Mouse (Mus musculus) ES-E14 (cell line): ENCODE data around the gene Ccnd3. TPM values are rescaled to one million over a fixed set of nuclear protein-coding genes. Genes with fewer than 3 reads are reported as not detected.

Experiments
- DNase-seq: peaks from one replicate; pipeline ENCODE4 v3.0.0-alpha.2; 2013; ENCODE audit warnings: low read depth, low spot score
- H3K27ac ChIP-seq: 2 replicates; pipeline ENCODE4 v1.5.1; 2012; ENCODE audit warnings: low read depth, mild to moderate bottlenecking, low read length, moderate library complexity, mixed read lengths; ENCODE audit not compliant: poor library complexity, insufficient read depth, severe bottlenecking
- H3K36me3 ChIP-seq: 2 replicates; pipeline ENCODE4 v1.6.1; 2012; ENCODE audit warnings: mild to moderate bottlenecking, low read length, moderate library complexity, mixed read lengths; ENCODE audit not compliant: control insufficient read depth, poor library complexity, insufficient read depth, severe bottlenecking
- H3K4me1 ChIP-seq, 2 experiments: fragments of 150-350 bp in 1 of 2; sonication (generic) in 1 of 2; 2 replicates each; pipeline ENCODE4 v1.6.1; 2012; ENCODE audit warnings: low read length in 2 of 2, mild to moderate bottlenecking in 1 of 2, mixed read lengths in 1 of 2; ENCODE audit not compliant: control insufficient read depth in 2 of 2, insufficient read depth in 2 of 2, poor library complexity in 1 of 2
- H3K4me3 ChIP-seq, 2 experiments: fragments of 150-350 bp in 1 of 2; sonication (generic) in 1 of 2; 2 replicates each; pipeline ENCODE4 v1.5.1; 2012; ENCODE audit warnings: low read length in 2 of 2, low read depth in 1 of 2, mild to moderate bottlenecking in 1 of 2, mixed read lengths in 1 of 2; ENCODE audit not compliant: insufficient read depth in 1 of 2, poor library complexity in 1 of 2, severe bottlenecking in 1 of 2
- H3K9ac ChIP-seq: 2 replicates; pipeline ENCODE4 v1.6.1; 2012; ENCODE audit warnings: low read depth, mild to moderate bottlenecking, low read length, mixed read lengths; ENCODE audit not compliant: poor library complexity, insufficient read depth, severe bottlenecking
- H3K9me3 ChIP-seq: fragments of 150-350 bp; sonication (generic); 2 replicates; pipeline ENCODE4 v1.6.1; 2012; ENCODE audit warnings: low read depth, mild to moderate bottlenecking, low read length; ENCODE audit not compliant: control insufficient read depth, insufficient read depth
- CHD2 ChIP-seq: IDR thresholded peaks from 2 replicates; pipeline ENCODE4 v1.6.1; 2014; ENCODE audit warnings: mild to moderate bottlenecking, low read depth, low read length, inconsistent platforms
- HCFC1 ChIP-seq: IDR thresholded peaks from 2 replicates; pipeline ENCODE4 v1.6.1; 2012; ENCODE audit warnings: low read length, inconsistent platforms, borderline replicate concordance; ENCODE audit not compliant: insufficient read depth
- MAFK ChIP-seq: IDR thresholded peaks from 2 replicates; pipeline ENCODE4 v1.6.1; 2014; ENCODE audit warnings: mild to moderate bottlenecking, low read depth, low read length, inconsistent platforms; ENCODE audit not compliant: insufficient read depth
- ZC3H11A ChIP-seq: IDR thresholded peaks from 2 replicates; pipeline ENCODE4 v1.6.1; 2012; ENCODE audit warnings: low read depth, mild to moderate bottlenecking, inconsistent platforms, low read length, borderline replicate concordance
- ZNF384 ChIP-seq: IDR thresholded peaks from 2 replicates; pipeline ENCODE4 v1.6.1; 2012; ENCODE audit warnings: low read depth, low read length, inconsistent platforms
- in situ Hi-C, 2 experiments: fragments of 600-800 bp; cut with MboI; formaldehyde crosslinking; loops; one replicate each; pipeline ENCODE4 v1.15.1; 2025; ENCODE audit warnings: low sequenced_read_pairs in 2 of 2, inconsistent platforms in 1 of 2; ENCODE audit not compliant: unreplicated experiment in 2 of 2
- total RNA-seq: library from RNA; depleted of rRNA; stranded (reverse); fragments of 300-350 nt; gene quantifications from 2 replicates; pipeline ENCODE4 v1.2.3, GENCODE M21; 2012

The Ccnd3 gene
- total RNA-seq, 1 experiment, result 131 TPM

- Histone ChIP-seq H3K4me3 (no peak overlapping the region), H3K9ac (no peak overlapping the region), H3K27ac (peak overlapping the region; percentile 38; the same call in 1 of the 2 replicates), H3K36me3 (no peaks in the 10 kb centered on the region), H3K4me1 (peaks cover 8 to 33% of the 10 kb centered on the region in 2 experiments), H3K9me3 (no peaks in the 10 kb centered on the region)
- in situ Hi-C loops, result no loop called here
- DNase-seq, result no peak
- no peak for TF ChIP-seq ZC3H11A
- TF ChIP-seq HCFC1, result no peak
- no peak for TF ChIP-seq CHD2
- TF ChIP-seq MAFK, result no peak
- no peak for TF ChIP-seq ZNF384
Measured at GRCm38 (mm10) chr17:47542061-47542460, 37.2 kb downstream of the Ccnd3 start.

DNA sequence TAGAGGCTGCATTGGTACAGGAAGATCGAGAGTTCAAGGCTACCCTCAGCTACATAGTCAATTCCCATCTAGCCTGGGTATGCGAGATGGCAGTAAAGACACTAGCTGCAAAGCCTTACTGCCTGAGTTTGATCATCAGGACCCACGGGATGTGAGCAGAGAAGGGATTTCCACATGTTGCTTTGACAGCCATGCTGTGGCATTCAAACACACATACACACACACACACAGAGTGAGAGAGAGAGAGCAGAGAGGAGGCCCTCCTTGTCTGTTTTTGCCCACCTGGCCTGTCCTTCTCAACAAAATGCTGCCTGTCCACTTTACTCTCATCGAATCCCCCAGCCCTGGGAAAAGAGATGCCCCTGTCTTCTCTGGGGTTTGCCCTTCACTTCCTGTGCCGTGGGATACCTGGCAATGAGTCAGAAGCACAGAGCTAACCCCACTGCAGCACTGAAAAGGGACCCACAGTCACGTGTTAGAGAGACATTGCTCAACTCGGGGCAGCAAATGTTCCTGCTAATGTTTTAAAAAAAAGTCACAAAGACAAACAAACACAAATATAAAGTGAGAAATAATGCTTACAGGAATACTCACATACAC, 38.3 kb downstream of the Ccnd3 start:
- in situ Hi-C loops, result no loop called here
- no peak overlapping the region for H3K9ac ChIP-seq
- H3K4me1 ChIP-seq, result peaks cover 8 to 33% of the 10 kb centered on the region in 2 experiments
- no peaks in the 10 kb centered on the region for H3K9me3 ChIP-seq
- no peak for TF ChIP-seq CHD2
- no peak for TF ChIP-seq HCFC1
- TF ChIP-seq ZC3H11A, result no peak
- TF ChIP-seq ZNF384, result no peak
- TF ChIP-seq MAFK, result no peak
- no peaks in the 10 kb centered on the region for H3K36me3 ChIP-seq
- no peak overlapping the region for H3K4me3 ChIP-seq
- H3K27ac ChIP-seq, result no peak overlapping the region; the same call in 1 of the 2 replicates
- no peak for DNase-seq

DNA sequence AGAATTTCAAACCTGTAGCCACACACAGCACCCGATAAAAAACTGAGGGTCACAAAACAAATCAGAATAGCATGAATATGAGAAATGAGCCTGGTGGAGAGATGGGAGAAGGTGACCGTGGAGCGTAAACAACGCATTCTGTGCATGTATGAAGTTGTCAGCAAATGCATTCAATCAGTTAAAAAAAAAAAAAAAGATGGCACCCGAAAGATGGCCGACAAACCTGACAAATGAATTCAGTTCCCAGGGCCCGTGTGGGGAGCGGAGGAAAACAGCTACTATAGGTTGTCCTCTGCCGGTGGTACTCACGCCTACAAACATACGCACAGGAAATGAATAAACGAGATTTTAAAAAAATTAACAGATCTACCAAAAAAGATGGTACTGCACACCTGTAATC, 40.3 kb downstream of the Ccnd3 start:
- peak; percentile 84 for TF ChIP-seq ZNF384
- TF ChIP-seq HCFC1, result no peak
- in situ Hi-C loops, result no loop called here
- Histone ChIP-seq H3K4me1 (peaks cover 8 to 34% of the 10 kb centered on the region in 2 experiments), H3K4me3 (no peak overlapping the region), H3K36me3 (no peaks in the 10 kb centered on the region), H3K27ac (no peak overlapping the region), H3K9me3 (no peaks in the 10 kb centered on the region), H3K9ac (no peak overlapping the region)
- DNase-seq, result no peak

- no peak overlapping the region for H3K27ac ChIP-seq
Measured at GRCm38 (mm10) chr17:47545861-47546331, 41.0 kb downstream of the Ccnd3 start.

DNA sequence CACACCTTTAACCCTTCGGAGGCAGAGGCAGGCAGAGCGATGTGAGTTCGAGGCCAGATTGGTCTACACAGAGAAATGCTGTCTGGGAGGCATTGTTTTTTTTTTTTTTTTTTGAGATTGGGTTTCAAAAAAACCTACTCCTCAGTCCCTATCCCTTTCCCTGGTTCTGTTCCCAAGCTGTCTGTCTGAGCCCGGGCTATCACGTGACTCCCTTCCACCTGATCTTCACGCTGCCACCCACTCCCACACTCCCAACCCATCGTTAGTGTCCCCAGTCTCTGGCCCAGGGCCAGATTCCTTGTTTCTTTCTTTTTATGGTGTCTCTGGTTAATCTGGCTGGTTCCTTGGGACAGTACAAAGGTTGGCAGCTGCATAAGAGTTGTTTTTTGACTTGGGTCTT, 46.2 kb downstream of the Ccnd3 start:
- H3K36me3 ChIP-seq, result no peaks in the 10 kb centered on the region
- no peaks in the 10 kb centered on the region for H3K9me3 ChIP-seq
- no peak for TF ChIP-seq ZNF384
- no peak for TF ChIP-seq HCFC1
- TF ChIP-seq CHD2, result no peak
- TF ChIP-seq MAFK, result no peak
- no peak for TF ChIP-seq ZC3H11A
- no peak overlapping the region for H3K4me3 ChIP-seq
- no peak overlapping the region for H3K9ac ChIP-seq
- H3K4me1 ChIP-seq, result peaks cover 1 to 5% of the 10 kb centered on the region in 2 experiments; a peak in 2 of 4 replicates
- no peak overlapping the region for H3K27ac ChIP-seq
- in situ Hi-C loops, result no loop called here
- DNase-seq, result no peak

More at GRCm38 (mm10) chr17:47545861-47546331, 41.0 kb downstream of the Ccnd3 start:
- in situ Hi-C loops, result no loop called here
- no peaks in the 10 kb centered on the region for H3K9me3 ChIP-seq
- peaks cover 8 to 32% of the 10 kb centered on the region in 2 experiments for H3K4me1 ChIP-seq
- H3K4me3 ChIP-seq, result no peak overlapping the region
- no peak for DNase-seq
- H3K9ac ChIP-seq, result peak overlapping the region; percentile 53; the same call in 1 of the 2 replicates
- H3K36me3 ChIP-seq, result no peaks in the 10 kb centered on the region
- no peak for TF ChIP-seq CHD2
